Mouse (Mus musculus) lung, embryonic 15.5 days (tissue): Measurements from ENCODE around the gene Gm5447. TPM values are rescaled to one million over a fixed set of nuclear protein-coding genes. Genes with fewer than 3 reads are reported as not detected.
A peak's percentile ranks its signal among the peaks of the same experiment; 100 is the strongest.

Experiments used
- ATAC-seq: fragments of 200-750 bp; cut with Nextera tagmentation; 2 replicates; pipeline ENCODE4 v1.8.0; 2017; ENCODE audit warnings: moderate number of reproducible peaks, borderline replicate concordance; ENCODE audit not compliant: low FRiP score, low TSS enrichment; ENCODE audit errors: extremely low read depth
- H3K27ac ChIP-seq: fragments of 300-500 bp; sonication (generic); 2 replicates; pipeline ENCODE4 v1.5.1; 2015; ENCODE audit warnings: moderate library complexity, mild to moderate bottlenecking, inconsistent platforms
- H3K27me3 ChIP-seq: fragments of 300-500 bp; sonication (generic); 2 replicates; pipeline ENCODE4 v1.6.1; 2015; ENCODE audit warnings: inconsistent platforms
- H3K36me3 ChIP-seq: fragments of 300-500 bp; sonication (generic); 2 replicates; pipeline ENCODE4 v1.6.1; 2015; ENCODE audit warnings: inconsistent platforms
- H3K4me1 ChIP-seq: fragments of 300-500 bp; sonication (generic); 2 replicates; pipeline ENCODE4 v1.6.1; 2015; ENCODE audit warnings: inconsistent platforms
- H3K4me2 ChIP-seq: fragments of 300-500 bp; sonication (generic); 2 replicates; pipeline ENCODE4 v1.6.1; 2015; ENCODE audit warnings: inconsistent platforms, mild to moderate bottlenecking, moderate library complexity
- H3K4me3 ChIP-seq: fragments of 300-500 bp; sonication (generic); 2 replicates; pipeline ENCODE4 v1.5.1; 2015; ENCODE audit warnings: mild to moderate bottlenecking, inconsistent platforms
- H3K9ac ChIP-seq: fragments of 300-500 bp; sonication (generic); 2 replicates; pipeline ENCODE4 v1.6.1; 2015; ENCODE audit warnings: inconsistent platforms
- H3K9me3 ChIP-seq: fragments of 300-500 bp; sonication (generic); 2 replicates; pipeline ENCODE4 v1.6.1; 2016; ENCODE audit warnings: inconsistent platforms
- WGBS: fragments of 180-500 bp; shearing (Covaris S2); methylation state at CpG from one replicate; pipeline ENCODE4 v1.1.7; 2015; 5-methylcytosine and 5-hydroxymethylcytosine counted together
- polyA plus RNA-seq: library from polyadenylated mRNA; unstranded; fragments of >200 nt; fragmentation: Nextera tagmentation; extraction: Ambion mirVana; gene quantifications from 2 replicates; pipeline ENCODE4 v1.2.1, GENCODE M21; 2015

Gm5447 gene
- polyA plus RNA-seq, 1 experiment from 2014 or later, result 0.26 TPM

DNA sequence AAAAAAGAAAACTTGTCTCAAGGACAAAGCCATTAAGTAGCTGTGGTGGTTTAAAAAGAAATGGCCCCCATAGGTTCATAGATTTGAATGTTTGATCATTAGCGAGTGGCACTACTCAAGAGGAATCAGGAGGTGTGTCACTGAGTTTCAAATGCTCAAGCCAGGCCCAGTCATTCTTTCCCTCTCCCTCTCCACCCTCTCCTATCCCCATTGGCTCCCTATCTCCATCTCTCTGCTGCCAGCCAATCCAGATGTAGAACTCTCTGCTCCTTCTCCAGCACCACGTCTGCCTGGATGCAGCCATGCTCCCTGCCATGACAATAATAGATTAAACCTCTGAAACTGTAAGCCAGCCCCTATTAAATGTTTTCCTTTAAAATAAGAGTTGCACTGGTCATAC is 12.1 kb upstream of the Gm5447 start:
- no peaks in the 10 kb centered on the region for H3K36me3 ChIP-seq

DNA sequence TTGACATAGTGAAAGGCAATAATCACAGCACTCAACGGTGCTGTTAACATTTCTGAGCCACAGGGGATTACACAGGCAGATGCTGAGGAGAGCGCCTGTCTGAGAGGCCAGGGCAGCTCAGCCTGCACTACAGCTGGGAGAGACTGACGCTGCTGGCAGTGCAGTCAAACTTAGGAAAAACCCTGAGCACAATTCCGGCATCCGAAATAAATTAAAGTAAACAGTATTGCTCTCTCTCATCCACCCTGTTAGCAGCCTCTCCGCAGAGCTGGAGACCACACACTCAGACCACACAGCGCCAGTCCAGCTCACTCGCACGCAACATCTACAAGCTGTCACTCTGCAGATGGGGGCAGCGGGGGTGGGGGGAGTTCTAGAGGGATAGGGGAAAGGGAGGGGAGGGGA is 7.5 kb upstream of the Gm5447 start:
- no peaks in the 10 kb centered on the region for H3K9me3 ChIP-seq
- H3K27ac ChIP-seq, result peak overlapping the region; percentile 69
- ATAC-seq, result peak; percentile 95
- H3K9ac ChIP-seq, result no peak overlapping the region
- H3K36me3 ChIP-seq, result no peaks in the 10 kb centered on the region
- 17% methylated on average over 10 of the region's 10 CpGs for WGBS
- peaks cover 27% of the 10 kb centered on the region for H3K4me1 ChIP-seq
- peak overlapping the region; percentile 22 for H3K4me2 ChIP-seq
- no peaks in the 10 kb centered on the region for H3K27me3 ChIP-seq
- H3K4me3 ChIP-seq, result no peak overlapping the region

More for the DNA sequence above, 12.1 kb upstream of the Gm5447 start:
- no peaks in the 10 kb centered on the region for H3K27me3 ChIP-seq
- no peak overlapping the region for H3K27ac ChIP-seq
- no peak overlapping the region for H3K4me3 ChIP-seq
- ATAC-seq, result no peak
- H3K9me3 ChIP-seq, result no peaks in the 10 kb centered on the region
- no peak overlapping the region for H3K9ac ChIP-seq
- peaks cover 7% of the 10 kb centered on the region for H3K4me1 ChIP-seq
- no peak overlapping the region for H3K4me2 ChIP-seq
- WGBS, result 53% methylated on average over 2 of the region's 2 CpGs

- 48% methylated on average over 4 of the region's 4 CpGs for WGBS
- no peak for ATAC-seq
These were observed 5.7 kb upstream of the Gm5447 start for GRCm38 (mm10) chr13:30968311-30968710.

GRCm38 (mm10) chr13:30971047-30971446 is 3.0 kb upstream of the Gm5447 start:
- no peak overlapping the region for H3K4me2 ChIP-seq
- H3K27me3 ChIP-seq, result no peaks in the 10 kb centered on the region
- H3K9me3 ChIP-seq, result no peaks in the 10 kb centered on the region
- no peak overlapping the region for H3K4me3 ChIP-seq
- no peak overlapping the region for H3K27ac ChIP-seq
- no peaks in the 10 kb centered on the region for H3K36me3 ChIP-seq
- no peak for ATAC-seq
- H3K4me1 ChIP-seq, result peaks cover 33% of the 10 kb centered on the region
- WGBS, result 69% methylated on average over 3 of the region's 3 CpGs
- H3K9ac ChIP-seq, result no peak overlapping the region

More at GRCm38 (mm10) chr13:30968311-30968710, 5.7 kb upstream of the Gm5447 start:
- H3K27me3 ChIP-seq, result no peaks in the 10 kb centered on the region
- H3K36me3 ChIP-seq, result no peaks in the 10 kb centered on the region
- no peaks in the 10 kb centered on the region for H3K9me3 ChIP-seq
- H3K4me2 ChIP-seq, result no peak overlapping the region
- no peak overlapping the region for H3K27ac ChIP-seq
- no peak overlapping the region for H3K4me3 ChIP-seq
- H3K4me1 ChIP-seq, result peaks cover 32% of the 10 kb centered on the region
- H3K9ac ChIP-seq, result no peak overlapping the region

GRCm38 (mm10) chr13:30972102-30972501 is 1.9 kb upstream of the Gm5447 start:
- H3K9me3 ChIP-seq, result no peaks in the 10 kb centered on the region
- no peak overlapping the region for H3K4me3 ChIP-seq
- ATAC-seq, result no peak
- no peak overlapping the region for H3K27ac ChIP-seq
- WGBS, result 85% methylated on average over 2 of the region's 2 CpGs
- H3K27me3 ChIP-seq, result no peaks in the 10 kb centered on the region
- H3K4me1 ChIP-seq, result peaks cover 29% of the 10 kb centered on the region
- H3K36me3 ChIP-seq, result no peaks in the 10 kb centered on the region
- no peak overlapping the region for H3K9ac ChIP-seq
- H3K4me2 ChIP-seq, result no peak overlapping the region

- Histone ChIP-seq H3K36me3 (no peaks in the 10 kb centered on the region), H3K4me1 (peaks cover 16% of the 10 kb centered on the region), H3K27me3 (no peaks in the 10 kb centered on the region), H3K9ac (peak overlapping the region; percentile 91), H3K4me3 (peak overlapping the region; percentile 96), H3K27ac (peak overlapping the region; percentile 92; the same call in 1 of the 2 replicates), H3K9me3 (no peaks in the 10 kb centered on the region), H3K4me2 (peak overlapping the region; percentile 62)
- peak; percentile 56; the same call in 1 of the 2 replicates for ATAC-seq
- WGBS, result 21% methylated on average over 5 of the region's 5 CpGs
These were observed 235 bp downstream of the Gm5447 start for GRCm38 (mm10) chr13:30974247-30974630.

DNA sequence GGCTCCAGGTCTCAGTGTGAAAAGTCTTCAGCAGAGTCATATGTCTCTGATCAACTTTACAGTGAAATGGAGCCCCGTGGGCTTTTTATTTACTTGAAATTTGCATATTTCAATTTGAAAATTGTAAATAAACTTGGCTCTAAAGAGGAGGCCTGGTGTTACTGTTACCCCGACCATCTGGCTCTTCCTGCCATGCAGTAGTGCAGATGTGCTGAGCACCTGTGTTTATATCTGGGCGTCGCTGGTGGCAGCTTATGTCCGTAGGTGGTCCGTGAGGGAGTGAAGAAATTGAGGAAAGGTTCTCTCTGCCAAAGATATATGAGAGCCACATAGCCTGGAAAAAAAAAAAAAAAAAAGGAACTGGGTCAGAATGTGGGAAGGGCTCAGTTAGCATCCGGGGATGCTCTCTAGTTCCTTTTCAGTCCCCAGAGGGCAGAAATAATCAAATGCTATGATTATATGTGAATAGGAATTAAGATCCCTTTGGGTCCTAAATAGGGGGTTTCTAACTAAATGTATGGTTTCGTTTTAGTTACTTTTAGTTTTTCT is 2.6 kb downstream of the Gm5447 start:
- Histone ChIP-seq H3K9me3 (no peaks in the 10 kb centered on the region), H3K27ac (no peak overlapping the region), H3K27me3 (no peaks in the 10 kb centered on the region), H3K4me1 (peaks cover 9% of the 10 kb centered on the region), H3K9ac (no peak overlapping the region), H3K36me3 (no peaks in the 10 kb centered on the region), H3K4me2 (no peak overlapping the region), H3K4me3 (no peak overlapping the region)
- ATAC-seq, result no peak
- WGBS, result 30% methylated on average over 8 of the region's 8 CpGs

GRCm38 (mm10) chr13:30978224-30978623 is 4.2 kb downstream of the Gm5447 start:
- no peak overlapping the region for H3K4me2 ChIP-seq
- H3K4me1 ChIP-seq, result peaks cover 4% of the 10 kb centered on the region; the same call in 1 of the 2 replicates
- H3K4me3 ChIP-seq, result no peak overlapping the region
- no peak for ATAC-seq
- H3K27me3 ChIP-seq, result no peaks in the 10 kb centered on the region
- H3K9me3 ChIP-seq, result no peaks in the 10 kb centered on the region
- no peak overlapping the region for H3K9ac ChIP-seq
- no peak overlapping the region for H3K27ac ChIP-seq
- WGBS, result 50% methylated on average over 4 of the region's 4 CpGs
- no peaks in the 10 kb centered on the region for H3K36me3 ChIP-seq

GRCm38 (mm10) chr13:30981666-30982065 is 7.7 kb downstream of the Gm5447 start:
- no peaks in the 10 kb centered on the region; the same call in 1 of the 2 replicates for H3K27me3 ChIP-seq
- 79% methylated on average over 1 of the region's 1 CpGs for WGBS
- no peak for ATAC-seq

DNA sequence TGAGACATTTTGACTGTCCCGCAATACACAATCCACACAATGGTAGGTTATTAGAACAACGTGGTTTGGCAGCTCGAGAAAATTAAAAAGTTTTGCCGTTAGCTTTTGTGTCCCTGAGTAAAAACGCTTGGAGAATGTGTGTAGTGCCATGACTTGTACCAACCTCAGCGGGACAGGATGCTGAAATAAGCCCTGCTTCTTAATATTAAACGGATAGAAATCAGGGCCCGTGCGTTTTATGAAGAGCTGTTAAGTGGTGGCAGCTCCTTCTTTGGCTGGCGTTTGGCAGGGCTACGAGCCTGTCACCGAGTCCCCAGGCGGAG is 11.2 kb downstream of the Gm5447 start:
- no peak for ATAC-seq
- H3K27ac ChIP-seq, result peak overlapping the region; percentile 89
- 13% methylated on average over 13 of the region's 13 CpGs for WGBS

More at GRCm38 (mm10) chr13:30981666-30982065, 7.7 kb downstream of the Gm5447 start:
- Histone ChIP-seq H3K27ac (no peak overlapping the region), H3K4me2 (no peak overlapping the region), H3K4me3 (no peak overlapping the region), H3K9me3 (no peaks in the 10 kb centered on the region), H3K4me1 (peaks cover 13% of the 10 kb centered on the region), H3K36me3 (no peaks in the 10 kb centered on the region), H3K9ac (no peak overlapping the region)

DNA sequence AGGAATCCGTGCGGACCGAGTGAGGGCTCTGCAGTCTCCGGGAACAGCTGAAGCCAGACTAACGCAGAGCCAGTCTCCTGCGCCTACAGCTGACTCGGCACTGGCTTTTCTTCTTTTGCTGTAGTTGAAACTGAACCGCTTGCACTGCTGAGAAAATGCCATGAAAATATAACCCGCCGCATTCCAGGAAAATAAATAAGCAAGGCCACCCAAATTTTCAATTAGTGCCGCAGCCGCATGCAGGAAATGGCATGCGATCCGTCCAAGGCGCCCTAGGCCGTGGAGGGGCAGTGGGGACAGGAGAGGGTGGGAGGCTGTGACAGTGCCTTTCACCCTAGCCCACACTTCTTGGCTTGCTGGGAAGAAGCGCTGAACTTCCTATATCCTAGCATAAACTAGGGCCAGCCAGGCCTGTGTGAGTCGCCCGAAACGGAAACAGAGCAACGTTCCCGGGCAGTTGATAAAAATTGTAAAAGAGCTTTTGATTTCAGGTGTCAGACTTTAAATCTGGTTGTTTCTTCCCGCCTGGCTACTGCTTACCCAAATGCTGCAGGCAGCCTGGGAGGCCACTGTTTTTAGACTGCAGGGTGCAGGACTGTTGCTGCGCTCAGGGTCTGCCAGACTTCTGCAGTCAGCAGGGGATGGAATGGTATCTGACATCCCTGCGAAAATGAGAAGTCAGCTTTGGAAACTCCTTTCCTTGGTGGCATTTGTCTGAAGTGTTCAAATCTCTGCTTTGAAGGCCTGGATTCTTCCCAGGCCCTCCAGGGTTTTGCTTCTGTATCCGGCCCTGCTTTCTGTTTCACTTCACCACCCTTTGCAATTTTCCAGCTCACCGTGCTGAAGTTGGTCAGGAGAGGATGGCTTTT is 11.8 kb downstream of the Gm5447 start:
- no peaks in the 10 kb centered on the region for H3K36me3 ChIP-seq
- peak overlapping the region; percentile 35 for H3K9ac ChIP-seq
- H3K4me2 ChIP-seq, result peak overlapping the region; percentile 63
- no peaks in the 10 kb centered on the region for H3K9me3 ChIP-seq
- peak overlapping the region; percentile 89 for H3K27ac ChIP-seq
- WGBS, result 12% methylated on average over 27 of the region's 27 CpGs
- peaks cover 25% of the 10 kb centered on the region for H3K4me1 ChIP-seq
- no peaks in the 10 kb centered on the region; the same call in none of the 2 replicates for H3K27me3 ChIP-seq
- peak; percentile 86; the same call in 1 of the 2 replicates for ATAC-seq
- H3K4me3 ChIP-seq, result peak overlapping the region; percentile 35

More for the DNA sequence above, 11.2 kb downstream of the Gm5447 start:
- H3K9ac ChIP-seq, result peak overlapping the region; percentile 35
- peaks cover 25% of the 10 kb centered on the region for H3K4me1 ChIP-seq
- peak overlapping the region; percentile 35 for H3K4me3 ChIP-seq
- no peaks in the 10 kb centered on the region for H3K9me3 ChIP-seq
- no peaks in the 10 kb centered on the region; the same call in none of the 2 replicates for H3K27me3 ChIP-seq
- H3K36me3 ChIP-seq, result no peaks in the 10 kb centered on the region
- peak overlapping the region; percentile 63 for H3K4me2 ChIP-seq

DNA sequence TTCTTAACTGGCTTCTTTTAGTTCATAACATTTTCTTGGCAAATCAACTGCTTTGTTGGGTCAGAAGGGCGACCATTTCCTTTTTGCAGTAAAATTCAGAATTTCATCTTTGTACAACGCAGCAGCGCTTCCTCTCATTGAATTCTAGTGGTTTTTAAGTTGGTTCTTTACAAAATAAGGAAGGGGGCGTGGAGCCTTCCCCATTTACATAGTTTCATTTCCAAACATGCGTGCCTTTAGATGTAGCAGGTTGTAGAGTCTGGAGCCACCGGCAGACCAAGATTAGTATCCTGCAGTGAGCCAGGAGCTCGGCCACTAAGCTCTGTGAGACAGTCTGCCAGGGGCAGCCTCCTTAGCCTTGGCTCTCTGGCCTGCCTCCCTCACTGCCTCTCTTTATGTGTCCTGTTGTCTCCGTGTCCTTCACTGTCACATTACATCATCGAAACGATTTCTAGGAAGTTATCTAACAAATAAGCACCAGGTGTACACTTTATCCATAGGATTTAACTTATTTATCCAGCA is 13.0 kb downstream of the Gm5447 start:
- Histone ChIP-seq H3K36me3 (no peaks in the 10 kb centered on the region), H3K9ac (no peak overlapping the region), H3K4me3 (no peak overlapping the region), H3K9me3 (no peaks in the 10 kb centered on the region), H3K27ac (0 out of 2 replicates have a peak overlapping the region, but pooled peaks have one; percentile 89), H3K4me1 (peaks cover 25% of the 10 kb centered on the region), H3K27me3 (no peaks in the 10 kb centered on the region; the same call in none of the 2 replicates), H3K4me2 (no peak overlapping the region)
- ATAC-seq, result no peak
- WGBS, result 64% methylated on average over 10 of the region's 10 CpGs
